Mouse (Mus musculus) lung, postnatal 4 days (tissue): Measurements from ENCODE around the gene Ttc23.
A peak's percentile ranks its signal among the peaks of the same experiment; 100 is the strongest.

Experiments used
- DNase-seq, 2 experiments: peaks; one replicate each; pipeline ENCODE4 v3.0.0; 2021

The Ttc23 gene

DNA sequence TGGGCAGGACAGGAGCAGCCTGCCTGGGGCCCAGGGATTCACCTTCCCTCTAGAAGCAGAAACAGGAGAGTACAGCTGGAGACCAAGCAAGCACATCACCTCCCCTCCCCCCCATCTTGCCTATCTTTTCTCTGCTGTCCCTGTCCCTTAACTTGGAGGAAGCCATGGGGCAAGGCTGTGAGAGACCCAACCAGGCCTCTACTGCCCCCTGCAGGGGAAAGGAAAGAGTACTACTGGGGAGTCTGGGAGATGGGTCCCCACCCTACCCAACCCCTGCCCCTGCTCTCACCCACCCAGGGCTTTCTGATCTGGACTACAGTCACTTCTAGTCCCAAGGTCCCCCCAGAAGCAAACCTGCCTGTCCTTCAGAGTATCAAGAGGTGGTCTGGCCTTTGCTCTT lies 53.6 kb downstream of the Ttc23 start:
- peak; percentile 58 to 69 for DNase-seq

- no peak for DNase-seq
These were observed 54.2 kb downstream of the Ttc23 start for GRCm38 (mm10) chr7:67701252-67701914.

DNA sequence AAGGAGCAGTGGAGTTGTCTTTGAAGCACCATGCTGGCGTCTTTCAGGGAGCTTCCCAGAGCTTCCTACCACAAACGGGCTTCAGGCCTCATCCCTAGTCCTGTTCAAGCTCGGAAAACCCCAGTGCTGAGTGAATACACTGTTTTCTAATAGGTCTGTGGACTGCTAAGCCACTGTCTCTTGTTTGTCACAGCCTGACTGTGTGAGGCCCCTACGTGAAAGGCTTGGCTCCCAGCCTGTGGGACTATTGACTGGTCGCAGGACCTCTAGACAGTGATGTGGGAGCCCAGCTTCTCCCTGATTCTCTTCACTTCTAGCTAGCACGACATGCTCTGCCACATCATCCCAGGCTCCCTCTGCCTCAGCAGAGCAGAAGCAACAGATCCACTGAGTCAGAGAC lies 61.0 kb downstream of the Ttc23 start:
- DNase-seq = no peak

DNA sequence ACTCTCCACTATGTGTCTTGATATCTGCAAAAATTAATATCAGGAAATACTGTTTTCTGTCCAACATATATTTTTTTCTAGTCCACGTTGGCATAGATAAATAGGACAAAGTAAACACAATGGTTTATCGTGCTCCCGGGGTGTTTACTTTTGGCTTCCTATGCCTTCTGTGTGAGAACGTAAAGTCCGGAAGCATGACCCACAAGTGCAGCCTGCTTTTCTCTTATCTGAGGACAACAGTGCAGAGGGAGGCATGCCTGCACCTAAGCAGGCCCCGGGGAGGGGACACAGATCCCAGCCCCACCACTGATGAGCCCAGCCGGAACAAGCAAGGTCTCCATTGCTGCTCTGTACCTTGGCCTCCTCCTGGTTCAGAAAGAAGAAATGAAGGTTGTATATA lies 63.0 kb downstream of the Ttc23 start:
- peak; percentile 39 to 78 for DNase-seq

GRCm38 (mm10) chr7:67713820-67714510 lies 66.8 kb downstream of the Ttc23 start:
- DNase-seq = peak; percentile 67 to 77

DNA sequence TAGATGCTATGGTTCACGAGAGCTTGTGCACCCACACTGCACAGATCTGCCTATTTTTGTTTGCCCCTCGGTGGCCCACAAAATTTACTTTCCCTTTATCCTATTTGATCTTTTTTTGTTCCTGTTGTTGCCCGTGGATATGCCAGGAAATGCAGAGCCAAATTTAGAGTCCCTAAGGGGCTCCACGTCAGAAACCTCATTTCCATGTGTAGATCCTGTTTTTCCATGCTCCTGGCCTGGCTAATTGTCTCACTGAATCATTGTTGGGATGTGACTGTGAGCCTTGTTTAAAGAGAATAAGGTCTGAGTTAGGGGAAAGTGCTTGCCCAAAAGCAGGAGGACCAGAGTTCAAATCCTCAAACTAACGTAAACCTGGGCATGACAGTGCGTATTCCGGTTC lies 68.0 kb downstream of the Ttc23 start:
- DNase-seq = no peak

GRCm38 (mm10) chr7:67716213-67716878 lies 69.1 kb downstream of the Ttc23 start:
- DNase-seq = peak; percentile 36 to 74

GRCm38 (mm10) chr7:67716925-67717324 lies 69.7 kb downstream of the Ttc23 start:
- DNase-seq = no peak

- DNase-seq = no peak
These were observed 70.3 kb downstream of the Ttc23 start for GRCm38 (mm10) chr7:67717520-67717919.

DNA sequence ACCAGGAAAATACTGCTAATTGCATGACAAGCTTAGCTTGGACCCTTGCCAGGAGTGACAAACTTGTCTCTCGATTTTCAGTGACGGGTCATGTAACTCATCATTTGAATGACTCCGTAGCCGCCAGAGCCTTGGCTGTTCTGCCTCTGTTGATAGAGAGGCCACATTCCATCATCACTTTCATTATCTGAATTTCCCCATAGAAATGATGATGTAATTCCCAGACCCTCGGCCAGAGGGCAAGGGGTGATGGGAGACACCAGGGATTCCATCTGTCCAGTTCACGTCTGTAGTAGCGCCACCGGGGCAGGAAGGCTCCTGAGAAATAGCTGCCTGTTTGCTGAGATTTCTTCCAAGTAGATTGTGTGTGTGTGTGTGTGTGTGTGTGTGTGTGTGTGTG lies 71.6 kb downstream of the Ttc23 start:
- DNase-seq = peak; percentile 35 to 67

GRCm38 (mm10) chr7:67722163-67722562 lies 75.0 kb downstream of the Ttc23 start:
- no peak for DNase-seq

GRCm38 (mm10) chr7:67724536-67724935 lies 77.3 kb downstream of the Ttc23 start:
- no peak for DNase-seq

- no peak for DNase-seq
These were observed 77.8 kb downstream of the Ttc23 start for GRCm38 (mm10) chr7:67725016-67725415.

DNA sequence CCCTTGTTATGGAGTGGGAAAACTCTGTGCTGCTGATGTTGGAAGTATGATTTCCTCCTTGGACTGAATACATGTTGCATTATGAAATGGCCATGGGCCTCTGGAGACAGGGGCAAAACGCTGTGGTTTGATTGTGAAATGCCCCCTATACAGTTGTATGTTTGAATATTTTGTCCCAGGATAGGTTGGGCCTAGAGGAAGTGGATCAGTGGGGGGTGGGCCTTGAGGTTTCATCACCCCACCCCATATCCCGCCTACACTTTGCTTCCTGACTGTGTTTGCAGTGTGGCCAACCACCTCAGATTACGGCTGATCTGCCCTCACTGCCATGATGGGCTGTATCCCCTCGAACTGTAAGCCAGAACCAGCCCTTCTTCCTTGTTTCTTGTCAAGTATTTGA lies 81.0 kb downstream of the Ttc23 start:
- no peak for DNase-seq

- peak in 1 of 2 experiments; percentile 25 for DNase-seq
These were observed 81.6 kb downstream of the Ttc23 start for GRCm38 (mm10) chr7:67728809-67729208.

- no peak for DNase-seq
These were observed 83.4 kb downstream of the Ttc23 start for GRCm38 (mm10) chr7:67730431-67731110.

DNA sequence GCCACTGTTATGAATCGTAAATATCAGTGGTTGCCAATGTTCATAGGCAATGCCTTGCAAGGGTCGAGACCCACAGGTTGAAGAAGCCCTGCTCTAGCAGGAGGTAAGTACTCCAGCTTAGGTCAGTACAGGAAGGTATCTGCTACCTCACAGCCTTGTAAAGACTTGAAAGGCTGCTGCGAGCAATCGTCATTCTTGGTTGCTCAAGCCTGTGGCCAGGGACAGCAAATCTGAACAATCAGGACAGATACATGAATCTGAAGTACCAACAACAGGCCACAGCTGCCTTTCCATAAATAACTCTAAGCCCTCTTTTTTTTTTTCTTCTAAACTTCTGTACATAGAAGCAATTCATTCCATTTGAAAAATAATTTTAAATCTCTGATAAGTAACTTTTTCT lies 85.1 kb downstream of the Ttc23 start:
- DNase-seq = peak in 1 of 2 experiments; percentile 24

DNA sequence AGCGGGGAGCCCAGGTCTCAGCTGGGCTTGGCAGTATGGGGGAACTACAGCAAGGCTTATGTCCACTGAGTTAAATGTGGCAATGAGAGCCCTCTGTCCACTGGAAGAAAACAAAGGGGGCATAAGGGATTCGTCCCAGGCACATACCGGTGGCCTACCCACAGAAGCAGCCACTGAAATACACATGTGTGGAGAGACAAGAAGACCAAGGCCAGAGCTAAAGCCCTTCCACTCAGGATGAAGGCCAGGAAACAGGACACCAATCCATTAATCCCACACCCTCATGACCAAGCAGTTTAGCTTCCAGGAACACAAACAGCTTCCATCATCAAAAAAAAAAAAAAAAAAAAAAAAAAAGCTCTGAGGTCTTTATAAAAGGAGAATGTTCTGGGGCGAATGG lies 93.2 kb downstream of the Ttc23 start:
- no peak for DNase-seq

DNA sequence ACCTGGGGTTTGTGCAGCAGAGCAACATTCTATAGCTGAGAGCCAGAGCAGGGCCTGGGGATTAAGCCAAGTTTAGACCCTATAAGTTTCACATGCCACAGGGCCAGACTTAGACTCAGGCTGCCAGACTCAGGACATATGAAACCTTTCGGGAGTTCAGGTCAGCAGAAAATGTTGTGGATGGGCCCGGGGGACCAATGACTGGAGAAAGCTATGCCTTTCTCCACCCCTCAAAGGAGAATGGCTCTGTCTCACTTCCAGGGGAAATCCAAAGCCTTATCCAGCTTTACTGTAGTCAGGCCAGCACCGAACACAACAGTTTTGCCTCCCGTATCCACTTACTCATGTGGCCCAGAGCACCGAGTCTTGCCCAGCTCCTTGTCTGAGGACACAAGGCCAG lies 93.6 kb downstream of the Ttc23 start:
- no peak for DNase-seq

- DNase-seq = peak; percentile 72 to 86
These were observed 94.5 kb downstream of the Ttc23 start for GRCm38 (mm10) chr7:67741706-67742105.

DNA sequence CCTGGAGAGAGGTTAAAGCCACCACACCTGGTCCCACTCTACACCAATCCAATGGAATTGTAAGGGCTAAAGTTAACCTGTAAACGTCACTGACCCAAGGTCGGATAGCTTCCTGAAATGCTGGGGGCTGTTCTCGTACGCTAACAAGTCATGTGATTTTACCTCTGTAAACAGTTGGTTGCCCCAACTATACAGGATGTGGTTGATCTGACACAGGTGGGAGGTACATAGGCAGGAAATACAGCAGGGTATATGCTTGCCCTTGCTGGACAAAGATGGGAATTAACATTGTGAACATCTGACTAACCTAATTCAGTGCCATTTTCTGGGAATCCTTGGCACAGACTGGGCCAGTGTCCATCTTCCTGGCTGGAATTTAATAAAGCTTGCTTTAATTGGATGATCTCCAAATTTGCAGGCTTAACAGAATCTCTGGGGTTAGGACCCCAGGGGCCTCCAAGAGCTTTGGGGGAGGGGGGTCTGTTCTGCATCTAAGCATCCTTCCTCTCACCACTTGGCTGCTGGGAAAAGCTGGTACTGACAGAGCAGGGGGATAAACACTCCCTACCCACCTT lies 100.6 kb downstream of the Ttc23 start:
- no peak for DNase-seq

DNA sequence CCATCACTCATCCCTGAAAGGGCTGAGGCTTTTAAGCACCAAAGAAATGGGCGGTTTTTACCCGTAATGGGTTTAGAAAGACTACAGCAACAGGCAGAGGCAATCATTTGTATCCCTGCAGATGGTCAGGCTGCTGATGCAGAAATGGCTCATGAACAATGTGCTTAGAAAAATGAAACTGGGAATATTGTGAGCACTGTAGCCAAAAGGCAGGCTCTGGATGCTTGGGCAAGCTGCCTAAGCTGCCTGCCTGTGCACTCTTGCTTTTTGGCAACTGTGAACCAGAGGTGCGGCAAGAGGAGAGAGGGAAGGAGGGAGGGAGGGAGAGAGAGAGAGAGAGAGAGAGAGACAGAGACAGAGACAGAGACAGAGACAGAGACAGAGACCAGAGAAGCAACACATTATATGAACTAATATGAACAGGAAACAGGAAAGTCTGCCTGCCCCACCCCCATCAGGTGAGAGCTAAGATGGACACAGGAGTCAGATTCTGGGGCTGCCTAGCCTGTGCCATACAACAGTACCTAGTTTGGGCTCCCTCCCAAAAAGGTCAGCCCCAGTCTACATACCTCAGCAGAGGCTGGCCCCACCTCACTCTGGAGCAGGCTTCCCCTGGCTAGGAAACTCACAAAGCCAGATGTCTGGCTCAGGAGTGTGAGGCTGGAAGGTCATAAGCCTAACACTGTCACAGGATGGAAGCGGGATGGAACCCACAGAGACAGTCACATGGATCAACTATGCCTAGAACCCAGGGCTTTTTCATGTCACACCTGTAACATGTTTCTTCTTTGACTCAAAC lies 102.4 kb downstream of the Ttc23 start:
- no peak for DNase-seq
